Mouse (Mus musculus) megakaryocyte, adult 5-6 weeks (primary cell): Measurements from ENCODE around the gene Lrrtm1. TPM values are rescaled to one million over a fixed set of nuclear protein-coding genes. Genes with fewer than 3 reads are reported as not detected.

ENCODE experiments used
- ATAC-seq: 2 replicates; pipeline ENCODE4 v1.8.0; 2016; ENCODE audit warnings: mild to moderate bottlenecking, inconsistent platforms; ENCODE audit not compliant: poor library complexity, severe bottlenecking
- total RNA-seq, 2 experiments: library from RNA; stranded (forward) in 1 of 2; stranded (reverse) in 1 of 2; fragments of 153-499, 151-499 nt in 1 of 2; fragments of 221-1000, 200-1000 nt in 1 of 2; gene quantifications; 2 replicates each; pipeline versions ENCODE4 v1.2.3 to v1.2.4; 2015 to 2017

The Lrrtm1 gene
- total RNA-seq (2015) (not detected in 2 replicates), total RNA-seq (2017) (not detected in 2 replicates)

- ATAC-seq, result no peak
These were observed at the start of gene Lrrtm1 for GRCm38 (mm10) chr6:77242601-77243406. Gene Lrrtm1 (plus strand): TSS chr6:77242689.

GRCm38 (mm10) chr6:77196650-77197049 is 45.8 kb upstream of the Lrrtm1 start:
- no peak for ATAC-seq

- no peak for ATAC-seq
These were observed 43.1 kb upstream of the Lrrtm1 start for GRCm38 (mm10) chr6:77199375-77199774.

DNA sequence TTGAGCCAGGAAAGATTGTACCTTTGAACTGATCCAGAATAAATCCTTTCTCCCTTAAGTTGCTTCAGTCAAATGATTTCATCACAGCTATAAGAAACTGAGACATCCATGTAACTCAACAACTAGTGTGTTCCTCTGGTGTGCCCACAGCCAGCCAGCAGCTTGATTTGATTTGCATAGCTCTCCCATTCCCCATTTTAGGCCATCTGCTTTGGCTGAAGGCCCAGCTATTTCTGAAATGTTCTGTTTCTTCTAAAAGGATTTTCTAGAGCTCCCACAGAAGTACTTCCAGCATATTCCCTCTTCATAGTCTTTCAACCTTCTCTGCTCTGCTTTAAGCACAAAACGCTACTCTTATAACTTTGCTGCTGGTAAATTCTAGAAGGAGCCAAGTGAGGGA is 33.3 kb upstream of the Lrrtm1 start:
- no peak for ATAC-seq

GRCm38 (mm10) chr6:77209929-77210328 is 32.6 kb upstream of the Lrrtm1 start:
- no peak for ATAC-seq

DNA sequence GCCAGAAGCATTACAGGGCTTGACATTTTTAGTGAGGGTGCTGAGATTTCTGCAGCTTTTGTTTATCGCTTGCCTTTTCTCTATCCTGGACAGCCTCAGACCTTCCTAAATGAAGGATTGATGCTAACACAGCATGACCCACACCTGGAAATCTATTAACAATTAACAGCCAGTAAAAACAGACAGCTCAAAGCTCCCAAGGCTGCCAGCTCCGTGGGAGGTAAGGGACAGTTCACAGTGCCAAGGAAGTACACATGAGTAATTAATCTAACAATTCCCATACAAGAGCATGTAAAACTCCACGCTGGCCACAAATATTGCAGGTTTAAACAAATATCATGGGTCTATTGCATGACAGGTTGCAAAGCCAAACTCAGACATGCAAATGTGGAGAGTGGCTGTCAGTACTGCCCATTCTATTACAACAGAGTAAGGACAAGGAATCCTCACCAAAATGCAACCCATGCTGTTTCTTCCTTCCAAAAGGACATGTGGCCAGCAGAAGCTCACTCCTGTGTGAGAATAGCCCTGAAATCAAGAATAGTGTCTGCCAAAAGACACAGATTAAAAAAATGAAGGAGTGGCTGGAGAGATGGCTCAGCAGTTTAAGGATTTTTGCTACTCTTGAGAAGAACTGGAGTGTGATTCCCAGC is 28.6 kb upstream of the Lrrtm1 start:
- ATAC-seq, result no peak

DNA sequence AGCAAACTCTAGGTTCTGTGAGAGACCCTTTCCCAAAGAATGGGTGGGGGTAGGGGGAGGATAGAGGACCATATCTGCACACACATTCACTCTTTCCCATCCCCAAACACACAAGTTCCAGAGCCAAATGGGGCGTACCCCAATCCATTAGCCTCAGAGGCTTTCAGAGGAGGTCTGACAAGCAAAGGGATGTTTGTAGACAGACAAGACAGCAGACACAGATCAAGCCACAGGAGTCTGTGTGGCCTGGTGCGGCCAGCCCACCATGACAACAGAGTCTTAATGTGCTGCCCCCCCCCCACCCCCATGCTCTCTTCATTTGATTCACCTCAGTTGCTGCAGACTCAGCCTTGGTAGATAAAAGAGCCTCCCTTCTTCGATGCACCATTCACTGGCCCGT is 27.2 kb upstream of the Lrrtm1 start:
- ATAC-seq, result no peak

DNA sequence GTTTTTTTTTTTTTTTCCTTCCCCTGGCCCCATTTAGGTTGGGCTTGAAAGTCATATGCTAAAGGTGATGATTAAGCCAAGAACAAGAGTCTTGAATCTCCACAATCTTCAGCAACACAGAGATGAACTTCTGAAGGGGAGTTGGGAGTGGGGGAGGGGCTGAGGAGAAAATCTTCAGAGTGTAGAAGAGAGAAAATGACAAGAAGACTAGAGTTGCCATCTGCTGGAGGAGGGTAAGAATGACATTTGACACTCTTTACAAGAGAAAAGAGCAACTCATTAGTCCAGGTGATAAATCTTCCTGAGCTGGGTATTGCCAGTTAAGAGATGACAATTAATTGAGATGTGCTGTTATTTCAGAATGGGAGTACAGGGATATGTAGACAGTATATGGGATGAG is 23.6 kb upstream of the Lrrtm1 start:
- no peak for ATAC-seq

- ATAC-seq, result no peak
These were observed 21.7 kb upstream of the Lrrtm1 start for GRCm38 (mm10) chr6:77220776-77221175.

DNA sequence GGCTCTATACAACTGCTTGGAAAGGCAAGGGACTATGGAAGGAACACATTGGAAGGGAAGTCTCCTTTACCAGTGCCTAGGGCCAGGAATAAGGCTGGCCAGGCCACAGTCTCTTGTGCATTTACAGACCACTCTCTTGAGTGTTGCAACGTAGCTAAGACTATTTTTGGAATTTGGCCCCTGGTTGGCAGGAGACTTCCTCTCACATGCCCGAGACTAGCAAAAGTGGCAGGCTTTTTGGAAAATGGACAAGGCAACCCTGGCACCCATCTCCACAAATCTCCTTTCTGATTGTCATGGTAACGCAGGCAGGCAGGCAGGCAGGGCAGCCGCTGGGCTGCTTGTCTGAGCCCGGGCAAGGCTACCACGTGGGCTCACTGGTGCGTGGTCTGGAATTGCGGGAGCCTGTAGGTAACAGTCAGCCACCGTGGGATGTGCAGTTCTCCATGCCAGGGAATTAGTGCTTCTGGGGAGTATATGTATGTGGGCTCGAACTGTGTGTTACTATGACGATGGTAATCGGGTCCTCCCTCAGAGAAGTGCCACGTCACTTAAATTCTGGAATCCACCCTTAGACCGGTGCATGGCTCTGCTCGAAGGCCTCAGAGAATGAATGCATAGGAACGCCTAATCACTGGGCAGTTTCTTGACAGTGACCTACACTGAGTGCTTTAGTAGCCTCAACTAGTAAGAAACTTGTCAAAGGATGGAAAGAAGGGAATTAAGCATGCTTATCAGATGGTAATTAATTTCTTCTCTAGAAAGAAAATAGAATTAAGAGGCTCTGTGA is 19.4 kb upstream of the Lrrtm1 start:
- no peak for ATAC-seq

DNA sequence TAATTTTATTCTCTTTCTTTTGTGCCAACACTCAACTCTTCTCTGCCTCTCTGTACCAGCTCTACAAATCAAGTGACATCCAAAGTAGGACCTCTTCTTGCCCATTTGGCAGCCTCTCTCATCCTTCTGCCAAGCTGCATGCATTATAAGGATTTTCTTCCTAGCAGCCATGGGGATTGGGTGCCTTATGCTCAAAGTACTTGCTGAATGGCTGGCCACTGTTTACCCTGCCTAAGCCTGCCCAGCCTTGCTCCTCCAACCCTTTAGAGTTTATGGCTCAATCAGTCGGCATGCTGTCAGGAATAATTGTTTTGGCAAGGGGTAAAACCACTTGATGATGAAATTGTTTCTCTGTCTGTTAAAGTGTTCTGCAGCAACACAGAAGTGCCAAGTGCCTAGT is 2.1 kb upstream of the Lrrtm1 start:
- ATAC-seq, result no peak

GRCm38 (mm10) chr6:77243541-77244231 is 1.2 kb downstream of the Lrrtm1 start:
- no peak for ATAC-seq

GRCm38 (mm10) chr6:77253480-77253879 is 11.0 kb downstream of the Lrrtm1 start:
- no peak for ATAC-seq

DNA sequence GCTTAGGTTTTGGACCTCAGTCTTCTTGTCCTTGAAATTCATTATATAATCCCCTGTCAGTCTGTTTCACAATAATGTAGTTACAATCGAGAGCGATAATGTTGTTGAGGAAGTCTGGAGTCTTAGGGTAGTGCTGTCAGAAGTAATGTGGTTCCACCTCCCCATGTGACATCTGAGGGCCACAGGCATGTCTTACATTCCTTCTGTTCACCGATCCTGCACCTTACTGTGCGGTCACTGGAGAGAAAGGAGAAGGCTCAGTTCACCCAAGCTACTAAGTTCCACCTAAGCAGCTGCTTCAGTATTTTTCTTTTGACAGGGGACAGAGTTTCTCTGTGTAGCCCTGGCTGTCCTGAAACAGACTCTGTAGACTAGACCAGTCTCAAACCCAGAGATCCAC is 13.9 kb downstream of the Lrrtm1 start:
- no peak for ATAC-seq

DNA sequence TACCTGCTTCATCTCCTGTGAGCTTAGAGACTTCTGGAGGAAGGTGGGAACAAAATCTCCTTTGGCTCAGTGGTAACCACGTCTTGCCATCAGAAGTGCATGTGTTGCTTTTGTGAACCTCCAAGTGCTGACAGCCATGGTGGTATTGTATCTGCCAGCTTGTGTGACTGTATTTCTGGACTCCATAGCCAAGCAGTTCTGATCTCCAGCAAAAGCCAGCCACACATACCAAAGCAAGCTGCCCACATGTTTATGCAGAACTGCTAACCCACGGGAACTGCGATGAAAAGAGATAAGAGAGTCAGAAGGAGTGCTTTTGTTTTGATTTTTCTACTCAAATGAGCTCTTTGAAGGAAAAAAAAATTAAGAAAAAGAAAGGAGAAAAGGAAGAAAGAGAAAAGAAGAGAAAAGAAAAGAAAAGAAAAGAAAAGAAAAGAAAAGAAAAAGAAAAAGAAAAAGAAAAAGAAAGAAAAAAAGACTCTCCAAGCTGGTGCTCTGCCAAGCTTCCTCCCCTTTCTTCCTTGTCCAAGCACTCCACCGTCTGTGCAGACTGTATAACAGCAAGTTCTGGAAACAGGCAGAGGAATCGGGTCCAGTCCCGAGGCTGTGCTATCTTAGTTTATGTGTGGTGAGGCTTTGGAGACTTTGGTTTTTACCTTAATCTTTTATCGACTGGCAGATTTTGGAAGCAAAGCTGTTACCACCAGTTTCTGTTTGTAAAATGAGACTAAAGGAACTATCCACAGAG is 15.0 kb downstream of the Lrrtm1 start:
- no peak for ATAC-seq

GRCm38 (mm10) chr6:77265163-77265562 is 22.7 kb downstream of the Lrrtm1 start:
- ATAC-seq, result no peak

GRCm38 (mm10) chr6:77278794-77279193 is 36.3 kb downstream of the Lrrtm1 start:
- ATAC-seq, result no peak

DNA sequence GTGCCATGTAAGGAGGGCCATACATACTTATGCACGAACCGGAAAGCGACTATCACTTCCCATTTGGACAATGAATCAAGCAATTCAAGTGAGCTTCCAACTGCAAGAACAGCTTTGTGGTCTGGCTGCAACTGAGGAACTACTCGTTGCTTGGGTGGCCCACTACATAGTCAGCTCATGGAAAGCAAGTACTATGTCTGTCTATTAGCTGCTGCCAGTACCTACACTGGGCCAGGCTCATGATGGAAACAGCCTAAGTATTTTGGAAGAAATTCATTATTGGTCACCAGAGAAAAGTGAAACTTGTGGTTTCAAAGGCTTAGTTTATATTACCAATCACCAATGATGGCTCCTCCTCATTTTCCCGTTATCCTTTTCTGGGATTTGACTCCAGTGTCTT is 43.8 kb downstream of the Lrrtm1 start:
- no peak for ATAC-seq

DNA sequence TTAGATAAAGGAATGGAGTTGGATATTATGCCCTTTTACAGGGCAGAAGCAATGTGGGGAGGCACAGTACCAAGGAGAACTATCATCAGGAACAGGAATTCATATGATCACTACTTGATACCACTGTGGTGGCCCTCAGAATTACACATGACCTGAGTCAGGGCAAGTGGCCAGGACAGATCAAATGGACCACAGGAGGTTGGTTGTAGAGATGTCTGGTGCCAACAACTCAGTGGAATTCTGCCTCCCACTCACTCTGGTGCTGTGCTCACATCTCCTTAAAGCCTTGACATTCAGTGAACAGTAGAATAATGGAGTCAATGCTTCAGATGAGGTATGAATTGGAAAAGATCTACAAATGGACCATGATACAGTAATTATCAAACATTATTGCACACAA is 45.9 kb downstream of the Lrrtm1 start:
- ATAC-seq, result no peak

DNA sequence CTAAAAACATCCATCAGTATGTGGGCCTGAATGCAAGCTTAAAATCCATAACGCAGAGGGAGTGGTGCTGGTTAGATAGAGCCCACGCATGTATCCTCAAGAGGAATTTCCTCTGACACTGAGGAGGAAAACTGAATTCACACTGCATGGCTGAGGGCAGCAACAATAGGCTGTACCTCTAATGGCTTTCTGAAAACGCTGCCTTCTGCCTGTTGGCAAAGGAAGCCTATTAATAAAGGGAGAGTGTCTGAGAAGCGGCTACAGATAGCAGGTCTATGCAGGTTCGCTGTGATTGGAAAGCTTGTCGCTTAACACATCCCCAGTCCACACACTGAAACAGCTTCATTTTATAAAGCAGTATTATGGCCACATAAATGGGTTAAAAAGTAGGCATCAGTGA is 48.9 kb downstream of the Lrrtm1 start:
- ATAC-seq, result no peak
